Mouse (Mus musculus) G1E (cell line): ENCODE data around the gene E130218I03Rik.

Experiments used
- CTCF ChIP-seq: IDR thresholded peaks from 2 replicates; pipeline ENCODE4 v1.5.1; 2012; ENCODE audit warnings: low read depth, low read length, inconsistent platforms, mixed read lengths
- GATA1 ChIP-seq: IDR thresholded peaks from 2 replicates; pipeline ENCODE4 v1.6.1; 2012; ENCODE audit warnings: borderline replicate concordance, low read length, inconsistent platforms, mixed read lengths
- GATA2 ChIP-seq: IDR thresholded peaks from 2 replicates; pipeline ENCODE4 v1.6.1; 2012; ENCODE audit warnings: low read depth, low read length, inconsistent platforms, borderline replicate concordance

DNA sequence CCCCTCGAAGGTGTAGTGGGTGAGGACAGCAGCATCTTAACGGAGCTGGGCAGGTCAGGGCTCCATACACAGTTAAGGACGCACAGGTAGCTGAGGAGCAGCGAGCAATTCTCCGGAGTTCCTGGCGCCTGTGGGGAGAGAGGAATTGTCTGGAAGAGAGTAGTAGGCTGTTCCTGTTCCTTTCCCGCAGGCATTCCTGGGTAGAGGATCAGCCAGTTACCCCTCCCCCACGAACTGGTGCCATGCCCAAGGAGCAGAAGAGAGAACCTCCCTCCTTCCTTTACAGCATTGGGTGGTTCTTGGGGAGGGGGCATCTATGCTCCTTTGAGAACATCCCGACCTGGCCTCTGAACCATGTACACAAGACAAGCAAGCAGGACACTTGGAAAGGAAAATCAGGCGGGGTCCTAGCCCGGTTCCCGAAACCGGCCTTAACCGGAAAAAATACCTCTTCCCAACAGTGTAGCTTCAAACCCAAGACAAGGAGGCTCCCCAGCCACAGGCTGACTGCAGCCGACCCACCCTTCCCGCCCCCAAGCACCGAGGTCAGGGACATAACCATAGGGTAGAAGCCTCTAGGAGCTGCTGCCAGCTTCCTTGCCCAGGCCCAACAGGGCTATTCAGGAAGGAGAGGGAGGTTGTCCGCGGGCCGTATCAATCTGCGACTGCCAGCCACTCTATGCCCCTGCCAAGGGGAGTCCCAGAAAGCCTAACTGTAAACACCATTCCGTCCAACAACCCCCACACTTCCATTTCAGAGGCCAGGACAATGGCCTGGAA is 8.9 kb downstream of the E130218I03Rik start:
- no peak for TF ChIP-seq GATA1
- no peak for TF ChIP-seq CTCF
- no peak for TF ChIP-seq GATA2
